Mouse (Mus musculus): ENCODE results near the gene Tnrc6c. TPM values are rescaled to one million over a fixed set of nuclear protein-coding genes. Genes with fewer than 3 reads are reported as not detected.

Tnrc6c gene
- polyA plus RNA-seq, 1 experiment from 2014 or later = 24.3 TPM

- 60% methylated on average over 2 of the region's 2 CpGs for WGBS
- H3K9ac ChIP-seq (replicated peaks) = no peak overlapping the region
- H3K36me3 ChIP-seq = no peaks in the 10 kb centered on the region
- H3K27me3 ChIP-seq = no peaks in the 10 kb centered on the region
- no peak overlapping the region for H3K4me3 ChIP-seq
- H3K4me2 ChIP-seq (replicated peaks) = no peak overlapping the region
- no peak for ATAC-seq (ENCODE audit: low FRiP score, low read depth)
- no peaks in the 10 kb centered on the region for H3K9me3 ChIP-seq
- peaks cover 25% of the 10 kb centered on the region for H3K4me1 ChIP-seq
- no peak overlapping the region for H3K27ac ChIP-seq (replicated peaks)
Measured at GRCm38 (mm10) chr11:117678740-117679139, 24.7 kb downstream of the Tnrc6c start.

GRCm38 (mm10) chr11:117684640-117685039 lies 30.6 kb downstream of the Tnrc6c start:
- Histone ChIP-seq H3K9me3 (no peaks in the 10 kb centered on the region), H3K36me3 (no peaks in the 10 kb centered on the region), H3K27ac (replicated peaks) (peak overlapping the region; percentile 39; the same call in 1 of the 2 replicates), H3K4me2 (replicated peaks) (no peak overlapping the region), H3K4me1 (peaks cover 32% of the 10 kb centered on the region), H3K4me3 (no peak overlapping the region), H3K9ac (replicated peaks) (no peak overlapping the region), H3K27me3 (no peaks in the 10 kb centered on the region)
- ATAC-seq (ENCODE audit: low FRiP score, low read depth) = no peak
- 28% methylated on average over 5 of the region's 5 CpGs for WGBS

- Histone ChIP-seq H3K27ac (replicated peaks) (no peak overlapping the region), H3K4me2 (replicated peaks) (no peak overlapping the region), H3K27me3 (no peaks in the 10 kb centered on the region), H3K9ac (replicated peaks) (0 out of 2 replicates have a peak overlapping the region, but pooled peaks have one; percentile 34), H3K4me3 (no peak overlapping the region), H3K36me3 (no peaks in the 10 kb centered on the region), H3K4me1 (peaks cover 32% of the 10 kb centered on the region), H3K9me3 (no peaks in the 10 kb centered on the region)
- 71% methylated on average over 3 of the region's 3 CpGs for WGBS
- ATAC-seq (ENCODE audit: low FRiP score, low read depth) = no peak
Measured at GRCm38 (mm10) chr11:117685461-117685860, 31.4 kb downstream of the Tnrc6c start.

- Histone ChIP-seq H3K4me3 (no peak overlapping the region), H3K9me3 (no peaks in the 10 kb centered on the region), H3K4me1 (peaks cover 32% of the 10 kb centered on the region), H3K27me3 (no peaks in the 10 kb centered on the region), H3K4me2 (replicated peaks) (no peak overlapping the region), H3K36me3 (no peaks in the 10 kb centered on the region), H3K27ac (replicated peaks) (no peak overlapping the region), H3K9ac (replicated peaks) (no peak overlapping the region)
- no peak for ATAC-seq (ENCODE audit: low FRiP score, low read depth)
- 62% methylated on average over 8 of the region's 8 CpGs for WGBS
Measured at GRCm38 (mm10) chr11:117686021-117686420, 31.9 kb downstream of the Tnrc6c start.

- WGBS = 91% methylated on average over 2 of the region's 2 CpGs
- Histone ChIP-seq H3K9ac (replicated peaks) (no peak overlapping the region), H3K4me2 (replicated peaks) (no peak overlapping the region), H3K36me3 (no peaks in the 10 kb centered on the region), H3K4me1 (peaks cover 28% of the 10 kb centered on the region), H3K27ac (replicated peaks) (no peak overlapping the region), H3K9me3 (no peaks in the 10 kb centered on the region), H3K4me3 (no peak overlapping the region), H3K27me3 (no peaks in the 10 kb centered on the region)
- no peak for ATAC-seq (ENCODE audit: low FRiP score, low read depth)
Measured at GRCm38 (mm10) chr11:117688603-117689002, 34.5 kb downstream of the Tnrc6c start.

GRCm38 (mm10) chr11:117691311-117691710 lies 37.2 kb downstream of the Tnrc6c start:
- Histone ChIP-seq H3K4me1 (peaks cover 29% of the 10 kb centered on the region), H3K4me2 (replicated peaks) (no peak overlapping the region), H3K27ac (replicated peaks) (no peak overlapping the region), H3K36me3 (no peaks in the 10 kb centered on the region), H3K4me3 (no peak overlapping the region), H3K9me3 (no peaks in the 10 kb centered on the region), H3K27me3 (no peaks in the 10 kb centered on the region), H3K9ac (replicated peaks) (no peak overlapping the region)
- ATAC-seq (ENCODE audit: low FRiP score, low read depth) = no peak

GRCm38 (mm10) chr11:117694050-117694449 lies 40.0 kb downstream of the Tnrc6c start:
- ATAC-seq (ENCODE audit: low FRiP score, low read depth) = no peak
- Histone ChIP-seq H3K27me3 (no peaks in the 10 kb centered on the region), H3K4me3 (no peak overlapping the region), H3K4me1 (peaks cover 35% of the 10 kb centered on the region), H3K9me3 (no peaks in the 10 kb centered on the region), H3K9ac (replicated peaks) (no peak overlapping the region), H3K36me3 (no peaks in the 10 kb centered on the region), H3K4me2 (replicated peaks) (no peak overlapping the region), H3K27ac (replicated peaks) (no peak overlapping the region)
- WGBS = 91% methylated on average over 5 of the region's 5 CpGs

- Histone ChIP-seq H3K9ac (replicated peaks) (no peak overlapping the region; the same call in 1 of the 2 replicates), H3K9me3 (no peaks in the 10 kb centered on the region), H3K4me1 (peaks cover 37% of the 10 kb centered on the region), H3K4me2 (replicated peaks) (no peak overlapping the region), H3K27ac (replicated peaks) (no peak overlapping the region), H3K36me3 (peaks cover 2% of the 10 kb centered on the region; the same call in 1 of the 2 replicates), H3K27me3 (no peaks in the 10 kb centered on the region), H3K4me3 (no peak overlapping the region)
- ATAC-seq (ENCODE audit: low FRiP score, low read depth) = no peak
- 62% methylated on average over 6 of the region's 6 CpGs for WGBS
Measured at GRCm38 (mm10) chr11:117696585-117696984, 42.5 kb downstream of the Tnrc6c start.

- WGBS = 80% methylated on average over 4 of the region's 4 CpGs
- H3K4me2 ChIP-seq (replicated peaks) = no peak overlapping the region
- no peaks in the 10 kb centered on the region for H3K9me3 ChIP-seq
- H3K27ac ChIP-seq (replicated peaks) = no peak overlapping the region
- ATAC-seq (ENCODE audit: low FRiP score, low read depth) = no peak
- no peaks in the 10 kb centered on the region for H3K27me3 ChIP-seq
- H3K4me3 ChIP-seq = no peak overlapping the region
- H3K9ac ChIP-seq (replicated peaks) = no peak overlapping the region
- H3K4me1 ChIP-seq = peaks cover 28% of the 10 kb centered on the region
- H3K36me3 ChIP-seq = peaks cover 19% of the 10 kb centered on the region
Measured at GRCm38 (mm10) chr11:117700871-117701270, 46.8 kb downstream of the Tnrc6c start.

GRCm38 (mm10) chr11:117706267-117706666 lies 52.2 kb downstream of the Tnrc6c start:
- WGBS = 100% methylated on average over 2 of the region's 2 CpGs
- Histone ChIP-seq H3K4me1 (no peaks in the 10 kb centered on the region), H3K36me3 (peaks cover 19% of the 10 kb centered on the region), H3K4me3 (no peak overlapping the region), H3K27ac (replicated peaks) (no peak overlapping the region), H3K27me3 (no peaks in the 10 kb centered on the region), H3K9ac (replicated peaks) (no peak overlapping the region), H3K9me3 (no peaks in the 10 kb centered on the region), H3K4me2 (replicated peaks) (no peak overlapping the region)
- ATAC-seq (ENCODE audit: low FRiP score, low read depth) = no peak

GRCm38 (mm10) chr11:117707238-117707637 lies 53.1 kb downstream of the Tnrc6c start:
- H3K27ac ChIP-seq (replicated peaks) = no peak overlapping the region
- peaks cover 17% of the 10 kb centered on the region for H3K36me3 ChIP-seq
- H3K9me3 ChIP-seq = no peaks in the 10 kb centered on the region
- H3K4me3 ChIP-seq = no peak overlapping the region
- H3K4me2 ChIP-seq (replicated peaks) = no peak overlapping the region
- no peaks in the 10 kb centered on the region for H3K27me3 ChIP-seq
- WGBS = 88% methylated on average over 2 of the region's 2 CpGs
- H3K9ac ChIP-seq (replicated peaks) = no peak overlapping the region
- H3K4me1 ChIP-seq = no peaks in the 10 kb centered on the region
- no peak for ATAC-seq (ENCODE audit: low FRiP score, low read depth)

GRCm38 (mm10) chr11:117709308-117709707 lies 55.2 kb downstream of the Tnrc6c start:
- H3K4me3 ChIP-seq = no peak overlapping the region
- H3K4me2 ChIP-seq (replicated peaks) = no peak overlapping the region
- WGBS = 62% methylated on average over 4 of the region's 4 CpGs
- peaks cover 25% of the 10 kb centered on the region for H3K36me3 ChIP-seq
- no peak for ATAC-seq (ENCODE audit: low FRiP score, low read depth)
- no peaks in the 10 kb centered on the region for H3K27me3 ChIP-seq
- H3K9ac ChIP-seq (replicated peaks) = no peak overlapping the region
- no peaks in the 10 kb centered on the region for H3K4me1 ChIP-seq
- H3K27ac ChIP-seq (replicated peaks) = 0 out of 2 replicates have a peak overlapping the region, but pooled peaks have one; percentile 42
- no peaks in the 10 kb centered on the region for H3K9me3 ChIP-seq

- no peaks in the 10 kb centered on the region for H3K27me3 ChIP-seq
- no peak overlapping the region for H3K9ac ChIP-seq (replicated peaks)
- no peaks in the 10 kb centered on the region for H3K4me1 ChIP-seq
- H3K4me2 ChIP-seq (replicated peaks) = no peak overlapping the region
- no peak overlapping the region for H3K27ac ChIP-seq (replicated peaks)
- no peak overlapping the region for H3K4me3 ChIP-seq
- WGBS = 90% methylated on average over 2 of the region's 2 CpGs
- no peak for ATAC-seq (ENCODE audit: low FRiP score, low read depth)
- no peaks in the 10 kb centered on the region for H3K9me3 ChIP-seq
- peaks cover 36% of the 10 kb centered on the region for H3K36me3 ChIP-seq
Measured at GRCm38 (mm10) chr11:117710815-117711294, 56.8 kb downstream of the Tnrc6c start.

Measured in midbrain, embryonic 12.5 days (tissue).